Mouse (Mus musculus): ENCODE results near the gene Gm3453.
"Not testable (repeated sequence)": the region's sequence is repeated elsewhere in the genome, so short reads cannot be mapped to it uniquely, and the experiment has no call there.

DNA sequence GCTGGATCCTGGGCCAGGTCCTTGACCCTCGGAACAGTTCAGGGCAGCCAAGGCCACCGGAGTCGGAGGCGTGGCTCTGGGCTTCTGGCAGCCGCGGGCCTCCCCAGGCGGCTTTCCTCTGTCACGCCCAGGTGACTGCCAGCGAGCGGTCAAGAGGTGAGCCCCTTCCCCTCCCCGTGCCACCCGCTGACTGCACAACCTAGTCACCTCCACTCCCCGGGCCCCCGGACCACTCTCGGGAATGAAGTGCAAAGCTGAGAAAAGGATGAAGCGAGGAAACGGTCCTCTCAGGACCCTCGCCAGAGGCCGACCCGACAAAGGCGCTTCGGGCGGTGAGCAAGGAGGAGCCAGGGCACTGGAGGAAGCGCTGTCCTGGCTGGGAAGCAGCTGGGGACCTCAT is 17.8 kb downstream of the Gm3453 start:
- not testable (repeated sequence) for TF ChIP-seq POLR2A, CTCF (IDR thresholded peaks at IDR 0.05; ENCODE audit: extremely low read depth, insufficient read depth, low read length)
